ENCODE assay signal across 9 mouse cellular contexts in genomic region chr1:43264407-43264889, GRCm38 (mm10).
DNase-seq lines count a peak whose midpoint lies in the region; ATAC-seq lines count a peak whose summit lies in the region.
"Had no signal": no experiment of that assay in that cellular context is flagged by ENCODE, and none has a peak within 500 bp of the region (broad histone marks: within the 10 kb centered on the region; RNA-seq: fewer than 3 reads in every experiment).

No protein-coding gene starts in this region.

- H3K4me1 ChIP-seq in hindbrain, embryonic 13.5 days (replicated peaks): no peaks in the 10 kb centered on the region

- DNase-seq in MEL-GATA-1-ER (ENCODE audit: extremely low read depth, low read depth): peak; percentile 39
- peak; percentile 53 for DNase-seq in cerebellum, adult 8-10 months
- DNase-seq in frontal cortex, postnatal 14 days (ENCODE audit: low spot score in 2 of 2): peak; percentile 51 to 73
- DNase-seq in layer of hippocampus, postnatal 10 days (ENCODE audit: low spot score in 2 of 2): peak; percentile 80 to 82
- DNase-seq in lung, postnatal 14 days: peak; percentile 76
- peak; percentile 92 for DNase-seq in retina, embryonic 14.5 days (ENCODE audit: low spot score)
- DNase-seq in thymus, postnatal 36 days: peak; percentile 26 to 44

- H3K27me3 ChIP-seq in hindbrain, embryonic 13.5 days: no peaks in the 10 kb centered on the region

- ATAC-seq in hindbrain, embryonic 13.5 days (ENCODE audit: low FRiP score): peak; percentile 81; the same call in 1 of the 2 replicates

- no peaks in the 10 kb centered on the region for H3K9me3 ChIP-seq in hindbrain, embryonic 13.5 days

- H3K4me3 ChIP-seq in hindbrain, embryonic 13.5 days: no peak overlapping the region

- H3K36me3 ChIP-seq in hindbrain, embryonic 13.5 days: no peaks in the 10 kb centered on the region

- no peak overlapping the region for H3K9ac ChIP-seq in hindbrain, embryonic 13.5 days

- no peak overlapping the region for H3K27ac ChIP-seq in hindbrain, embryonic 13.5 days
- H3K27ac ChIP-seq: macrophage had no signal

- peak overlapping the region; percentile 39 for H3K4me2 ChIP-seq in hindbrain, embryonic 13.5 days

- 23% methylated on average over 5 of the region's 5 CpGs for WGBS in hindbrain, embryonic 13.5 days

Comparison
In these comparisons a context has a peak if more than half of its experiments do, and no peak if none do; other contexts are left out.
1. DNase-seq: peak in every context shown above with its lines; median percentile 92 in retina, embryonic 14.5 days; 81 in layer of hippocampus, postnatal 10 days; 76 in lung, postnatal 14 days; 62 in frontal cortex, postnatal 14 days; 53 in cerebellum, adult 8-10 months; 39 in MEL-GATA-1-ER; 35 in thymus, postnatal 36 days.